Mouse (Mus musculus): ENCODE results near the gene Usp50.

The Usp50 gene

GRCm38 (mm10) chr2:126783370-126783769 lies at the start of gene Usp50:
Gene Usp50, minus strand, starts transcription at chr2:126783470.
- in situ Hi-C loops (cut with MseI, MboI) = no loop called here

- in situ Hi-C loops (cut with MseI, MboI) = no loop called here
Measured at GRCm38 (mm10) chr2:126817414-126817813, 34.1 kb upstream of the Usp50 start.

- in situ Hi-C loops (cut with MseI, MboI) = no loop called here
Measured at GRCm38 (mm10) chr2:126816644-126817347, 33.5 kb upstream of the Usp50 start.

- in situ Hi-C loops (cut with MseI, MboI) = no loop called here
Measured at GRCm38 (mm10) chr2:126815822-126816221, 32.6 kb upstream of the Usp50 start.

- in situ Hi-C loops (cut with MseI, MboI) = no loop called here
Measured at GRCm38 (mm10) chr2:126801980-126802379, 18.7 kb upstream of the Usp50 start.

GRCm38 (mm10) chr2:126798455-126798854 lies 15.2 kb upstream of the Usp50 start:
- in situ Hi-C loops (cut with MseI, MboI) = no loop called here

GRCm38 (mm10) chr2:126795708-126796107 lies 12.4 kb upstream of the Usp50 start:
- in situ Hi-C loops (cut with MseI, MboI) = no loop called here

GRCm38 (mm10) chr2:126792611-126793010 lies 9.3 kb upstream of the Usp50 start:
- in situ Hi-C loops (cut with MseI, MboI) = no loop called here

- in situ Hi-C loops (cut with MseI, MboI) = no loop called here
Measured at GRCm38 (mm10) chr2:126787721-126788342, 4.6 kb upstream of the Usp50 start.

- in situ Hi-C loops (cut with MseI, MboI) = no loop called here
Measured at GRCm38 (mm10) chr2:126782433-126782832, 837 bp downstream of the Usp50 start.

GRCm38 (mm10) chr2:126781478-126781877 lies 1.8 kb downstream of the Usp50 start:
- in situ Hi-C loops (cut with MseI, MboI) = no loop called here

- in situ Hi-C loops (cut with MseI, MboI) = no loop called here
Measured at GRCm38 (mm10) chr2:126780286-126780685, 3.0 kb downstream of the Usp50 start.

- in situ Hi-C loops (cut with MseI, MboI) = no loop called here
Measured at GRCm38 (mm10) chr2:126778806-126779205, 4.5 kb downstream of the Usp50 start.

- in situ Hi-C loops (cut with MseI, MboI) = no loop called here
Measured at GRCm38 (mm10) chr2:126776416-126776815, 6.9 kb downstream of the Usp50 start.

GRCm38 (mm10) chr2:126775951-126776350 lies 7.3 kb downstream of the Usp50 start:
- in situ Hi-C loops (cut with MseI, MboI) = no loop called here

GRCm38 (mm10) chr2:126772217-126772616 lies 11.1 kb downstream of the Usp50 start:
- in situ Hi-C loops (cut with MseI, MboI) = no loop called here

- in situ Hi-C loops (cut with MseI, MboI) = no loop called here
Measured at GRCm38 (mm10) chr2:126769431-126770181, 13.7 kb downstream of the Usp50 start.

- in situ Hi-C loops (cut with MseI, MboI) = no loop called here
Measured at GRCm38 (mm10) chr2:126768194-126768593, 15.1 kb downstream of the Usp50 start.

- in situ Hi-C loops (cut with MseI, MboI) = no loop called here
Measured at GRCm38 (mm10) chr2:126767599-126767998, 15.7 kb downstream of the Usp50 start.

- in situ Hi-C loops (cut with MseI, MboI) = no loop called here
Measured at GRCm38 (mm10) chr2:126765867-126766582, 17.2 kb downstream of the Usp50 start.

GRCm38 (mm10) chr2:126759351-126759750 lies 23.9 kb downstream of the Usp50 start:
- in situ Hi-C loops (cut with MseI, MboI) = no loop called here

- in situ Hi-C loops (cut with MseI, MboI) = no loop called here
Measured at GRCm38 (mm10) chr2:126755664-126756063, 27.6 kb downstream of the Usp50 start.
